Mouse (Mus musculus) thymus, postnatal 10 days (tissue): ENCODE data around the gene Chchd2.

Experiments used
- DNase-seq, 2 experiments: peaks; one replicate each; pipeline ENCODE4 v3.0.0; 2021; ENCODE audit warnings: low spot score in 2 of 2

Chchd2 gene

GRCm38 (mm10) chr5:129878946-129879345, 8.3 kb downstream of the Chchd2 start:
- DNase-seq = no peak

- no peak for DNase-seq
Measured at GRCm38 (mm10) chr5:129877731-129878455, 9.4 kb downstream of the Chchd2 start.

GRCm38 (mm10) chr5:129875098-129875497, 12.2 kb downstream of the Chchd2 start:
- no peak for DNase-seq

- DNase-seq = no peak
Measured at GRCm38 (mm10) chr5:129873942-129874341, 13.3 kb downstream of the Chchd2 start.

- DNase-seq = no peak
Measured at GRCm38 (mm10) chr5:129871238-129871637, 16.0 kb downstream of the Chchd2 start.

GRCm38 (mm10) chr5:129869238-129869995, 17.9 kb downstream of the Chchd2 start:
- no peak for DNase-seq

GRCm38 (mm10) chr5:129865841-129866240, 21.4 kb downstream of the Chchd2 start:
- no peak for DNase-seq

- peak in 1 of 2 experiments; percentile 45 for DNase-seq
Measured at GRCm38 (mm10) chr5:129864467-129864866, 22.8 kb downstream of the Chchd2 start.

GRCm38 (mm10) chr5:129862325-129862724, 24.9 kb downstream of the Chchd2 start:
- DNase-seq = no peak

- DNase-seq = no peak
Measured at GRCm38 (mm10) chr5:129856414-129856813, 30.9 kb downstream of the Chchd2 start.

GRCm38 (mm10) chr5:129855163-129855562, 32.1 kb downstream of the Chchd2 start:
- DNase-seq = no peak

GRCm38 (mm10) chr5:129847558-129847820, 39.8 kb downstream of the Chchd2 start:
- no peak for DNase-seq

GRCm38 (mm10) chr5:129846752-129847557, 40.3 kb downstream of the Chchd2 start, which contains the start of gene Sumf2:
TSS of gene Sumf2 (plus strand) at chr5:129846986.
- DNase-seq = peak; percentile 92 to 94

GRCm38 (mm10) chr5:129844848-129845247, 42.4 kb downstream of the Chchd2 start:
- no peak for DNase-seq
